Mouse (Mus musculus) megakaryocyte, embryonic 14.5 days (primary cell): ENCODE measurements around the gene Cdc42bpb. TPM values are rescaled to one million over a fixed set of nuclear protein-coding genes. Genes with fewer than 3 reads are reported as not detected.

Source experiments
- H3K27me3 ChIP-seq: replicated peaks from 2 replicates; pipeline ENCODE3; 2012; ENCODE audit warnings: inconsistent platforms
- H3K36me3 ChIP-seq: replicated peaks from 2 replicates; pipeline ENCODE3; 2012; ENCODE audit warnings: low read length, inconsistent platforms, mixed read lengths
- H3K4me1 ChIP-seq: 2 replicates; pipeline ENCODE4 v1.6.1; 2012; ENCODE audit warnings: inconsistent platforms
- H3K4me3 ChIP-seq: replicated peaks from 2 replicates; pipeline ENCODE3; 2012; ENCODE audit warnings: moderate library complexity, mild to moderate bottlenecking, inconsistent platforms
- H3K9me3 ChIP-seq: 2 replicates; pipeline ENCODE4 v1.6.1; 2012; ENCODE audit warnings: inconsistent platforms
- FLI1 ChIP-seq: IDR thresholded peaks from 2 replicates; pipeline ENCODE4 v1.6.1; 2012; ENCODE audit warnings: low read length, inconsistent platforms, mixed read lengths
- GATA1 ChIP-seq: IDR thresholded peaks from 3 replicates; pipeline ENCODE4 v1.6.1; 2012; ENCODE audit warnings: mixed read lengths, low read length, inconsistent platforms, borderline replicate concordance
- polyA plus RNA-seq: library from polyadenylated mRNA; stranded (reverse); fragments of >175 nt; gene quantifications from 2 replicates; pipeline ENCODE4 v1.2.3, GENCODE M21; 2012; ENCODE audit warnings: low replicate concordance; ENCODE audit not compliant: insufficient read depth

The Cdc42bpb gene
- polyA plus RNA-seq, 1 experiment, result 113 TPM

DNA sequence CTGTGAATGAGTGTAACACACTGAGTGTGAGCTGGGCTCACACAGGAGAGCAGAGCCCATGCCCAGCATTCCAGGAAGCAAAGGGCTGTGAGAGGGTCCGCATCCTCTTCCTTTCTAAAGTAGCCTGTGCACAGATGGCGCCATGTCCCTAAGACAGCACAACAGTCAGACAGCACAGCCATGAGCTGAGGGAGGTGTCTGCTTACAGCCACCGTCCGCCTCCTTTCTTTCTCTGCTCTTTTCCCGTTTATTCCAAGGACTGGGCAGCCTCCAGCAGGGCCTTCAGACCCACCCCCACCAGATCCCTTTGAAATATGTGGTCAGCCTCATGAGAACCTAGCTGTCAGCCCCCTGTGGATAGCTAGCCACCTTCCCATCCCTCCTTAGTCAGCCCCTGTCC lies 112.3 kb downstream of the Cdc42bpb start:
- Histone ChIP-seq H3K4me3 (no peak overlapping the region), H3K36me3 (peaks cover 82% of the 10 kb centered on the region), H3K27me3 (peaks cover 16% of the 10 kb centered on the region), H3K9me3 (no peaks in the 10 kb centered on the region), H3K4me1 (peaks cover 17% of the 10 kb centered on the region)
- TF ChIP-seq GATA1, result no peak
- no peak for TF ChIP-seq FLI1

DNA sequence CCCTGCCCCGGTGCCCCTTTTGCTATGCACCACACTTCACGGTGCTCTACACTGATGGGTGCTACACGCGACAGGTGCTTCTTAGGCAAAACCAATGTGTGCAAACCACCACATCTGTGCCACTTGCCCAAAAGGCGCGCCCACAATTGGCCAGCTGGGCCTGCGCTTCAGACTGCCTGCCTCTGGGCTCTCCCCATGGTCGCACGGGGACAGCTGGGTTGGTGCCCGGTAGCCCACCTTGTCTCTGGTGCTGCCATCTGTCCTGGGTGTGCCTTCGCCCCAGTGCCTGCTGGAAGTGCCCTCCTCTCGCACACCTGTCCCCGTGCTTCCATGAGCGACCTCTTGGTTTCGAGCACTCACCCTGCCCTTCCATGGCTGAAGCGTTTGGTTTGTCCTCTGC lies 113.9 kb downstream of the Cdc42bpb start:
- peaks cover 7% of the 10 kb centered on the region for H3K27me3 ChIP-seq
- peaks cover 10% of the 10 kb centered on the region for H3K4me1 ChIP-seq
- H3K4me3 ChIP-seq, result no peak overlapping the region
- no peaks in the 10 kb centered on the region for H3K9me3 ChIP-seq
- peaks cover 96% of the 10 kb centered on the region for H3K36me3 ChIP-seq
- TF ChIP-seq GATA1 (no peak), FLI1 (no peak)

DNA sequence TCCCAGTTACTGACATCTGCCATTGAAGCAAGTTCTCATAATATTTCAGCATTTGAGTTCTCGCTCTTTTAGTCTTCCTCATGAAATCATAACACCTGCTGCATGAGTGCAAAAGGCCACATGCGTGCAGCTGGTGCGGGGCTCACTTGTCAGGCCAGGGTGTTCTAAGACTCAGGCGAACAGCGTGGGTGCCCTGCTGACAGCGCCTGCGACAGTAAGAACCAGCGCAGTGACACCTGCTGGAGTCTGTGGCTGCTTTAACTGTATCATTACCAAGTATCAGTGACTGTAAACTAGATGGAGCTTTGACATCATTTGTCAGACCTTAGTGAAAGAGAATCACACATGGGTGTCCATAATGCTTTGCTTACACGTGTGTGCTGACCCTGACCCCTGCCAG lies 126.3 kb downstream of the Cdc42bpb start:
- Histone ChIP-seq H3K36me3 (peaks cover 98% of the 10 kb centered on the region), H3K27me3 (no peaks in the 10 kb centered on the region), H3K9me3 (no peaks in the 10 kb centered on the region), H3K4me3 (no peak overlapping the region), H3K4me1 (peaks cover 9% of the 10 kb centered on the region)
- TF ChIP-seq FLI1 (no peak), GATA1 (no peak)

DNA sequence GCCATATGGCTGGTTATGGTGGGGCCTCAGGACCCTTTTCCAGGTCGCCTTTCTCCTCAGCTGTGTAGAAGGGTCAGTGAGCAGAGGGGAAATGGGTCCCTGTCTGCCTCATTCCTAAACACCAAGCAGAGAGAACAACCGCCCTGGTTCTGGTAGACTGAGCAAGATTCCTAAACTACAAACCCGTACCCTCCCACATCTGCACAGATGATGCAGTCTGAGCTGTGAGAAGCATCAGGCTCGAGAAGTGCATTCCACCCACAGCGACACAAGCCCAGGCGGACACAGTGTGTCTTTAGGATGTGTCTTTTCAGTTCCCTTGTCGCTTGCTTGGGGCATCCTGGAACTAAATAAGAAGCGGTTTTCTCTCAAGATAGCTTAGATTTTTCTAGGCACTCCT lies 127.4 kb downstream of the Cdc42bpb start:
- no peaks in the 10 kb centered on the region for H3K9me3 ChIP-seq
- H3K27me3 ChIP-seq, result no peaks in the 10 kb centered on the region
- peaks cover 9% of the 10 kb centered on the region for H3K4me1 ChIP-seq
- H3K4me3 ChIP-seq, result no peak overlapping the region
- TF ChIP-seq FLI1 (no peak), GATA1 (no peak)
- peaks cover 98% of the 10 kb centered on the region for H3K36me3 ChIP-seq

DNA sequence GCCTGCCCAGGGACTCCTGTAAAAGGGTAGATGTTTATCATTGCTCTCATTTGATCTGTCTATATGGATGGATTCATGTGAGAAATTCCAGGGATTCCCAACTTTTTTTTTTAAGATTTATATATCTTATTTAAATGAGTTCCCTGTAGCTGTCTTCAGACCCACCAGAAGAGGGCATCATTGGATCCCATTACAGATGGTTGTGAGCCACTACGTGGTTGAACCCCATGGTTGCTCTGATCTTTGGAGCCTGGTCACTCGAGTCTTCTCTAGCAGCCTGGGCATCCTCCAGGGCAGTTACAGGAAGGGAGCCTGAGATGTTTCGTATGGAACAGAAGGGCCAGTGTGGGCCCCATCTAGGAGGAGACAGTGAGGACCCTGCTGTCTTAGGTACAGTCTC lies 128.4 kb downstream of the Cdc42bpb start:
- Histone ChIP-seq H3K4me1 (peaks cover 16% of the 10 kb centered on the region), H3K27me3 (no peaks in the 10 kb centered on the region), H3K36me3 (peaks cover 98% of the 10 kb centered on the region), H3K9me3 (no peaks in the 10 kb centered on the region), H3K4me3 (no peak overlapping the region)
- TF ChIP-seq FLI1 (no peak), GATA1 (no peak)

DNA sequence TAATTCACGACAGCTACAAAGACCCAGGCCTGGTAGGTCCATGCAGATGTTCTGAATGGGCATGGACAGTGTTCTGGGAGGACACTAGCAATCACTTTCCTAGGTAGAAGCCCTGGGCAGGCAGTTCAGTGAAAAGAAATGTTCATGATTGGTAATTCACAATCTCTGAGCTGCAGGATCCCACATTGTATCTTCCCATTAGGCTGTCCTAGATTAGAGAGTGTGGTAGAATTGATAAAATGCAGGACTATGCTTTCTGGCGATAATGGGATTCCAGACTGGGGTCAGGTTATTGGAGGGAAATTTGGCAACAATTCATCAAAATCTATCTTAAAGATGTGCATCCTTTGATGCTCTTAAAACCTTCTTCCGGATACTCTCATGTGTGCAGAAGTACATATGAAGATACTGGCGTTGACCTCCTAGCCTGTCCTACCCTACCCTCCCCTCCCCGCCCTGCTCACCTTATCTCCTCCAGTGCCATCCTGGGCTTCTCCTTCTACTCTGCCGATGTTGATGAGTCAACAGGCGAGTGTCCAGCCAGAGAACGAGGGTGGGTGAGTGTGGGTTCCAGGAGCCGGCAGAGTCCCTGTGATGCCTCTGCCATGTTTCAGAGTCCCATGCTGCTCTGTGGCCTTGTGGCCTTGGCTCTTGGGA lies 130.6 kb downstream of the Cdc42bpb start:
- peaks cover 99% of the 10 kb centered on the region for H3K36me3 ChIP-seq
- no peak for TF ChIP-seq GATA1
- no peak for TF ChIP-seq FLI1
- peaks cover 15% of the 10 kb centered on the region for H3K4me1 ChIP-seq
- H3K9me3 ChIP-seq, result no peaks in the 10 kb centered on the region
- no peaks in the 10 kb centered on the region for H3K27me3 ChIP-seq
- no peak overlapping the region for H3K4me3 ChIP-seq

DNA sequence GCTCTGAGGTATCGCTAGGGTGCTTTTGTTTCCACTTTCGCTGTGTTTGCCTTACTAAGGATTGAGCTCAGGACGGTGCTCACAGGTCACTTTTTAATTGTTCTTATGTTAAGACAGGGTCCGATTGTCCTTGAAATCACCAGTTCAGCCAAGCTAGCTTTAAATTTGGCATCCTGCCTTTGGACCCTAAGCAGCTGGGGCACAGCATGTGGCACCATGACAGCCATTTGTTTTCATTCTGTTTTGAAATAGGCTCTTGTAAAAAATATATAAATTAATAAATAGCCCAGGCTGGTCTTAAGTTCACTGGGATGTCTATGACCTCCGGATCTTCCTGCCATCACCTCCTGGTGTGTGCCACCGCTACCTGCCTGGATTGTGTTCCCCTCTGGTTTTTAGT lies 132.4 kb downstream of the Cdc42bpb start:
- no peak for TF ChIP-seq GATA1
- no peak for TF ChIP-seq FLI1
- Histone ChIP-seq H3K4me3 (no peak overlapping the region), H3K27me3 (no peaks in the 10 kb centered on the region)

DNA sequence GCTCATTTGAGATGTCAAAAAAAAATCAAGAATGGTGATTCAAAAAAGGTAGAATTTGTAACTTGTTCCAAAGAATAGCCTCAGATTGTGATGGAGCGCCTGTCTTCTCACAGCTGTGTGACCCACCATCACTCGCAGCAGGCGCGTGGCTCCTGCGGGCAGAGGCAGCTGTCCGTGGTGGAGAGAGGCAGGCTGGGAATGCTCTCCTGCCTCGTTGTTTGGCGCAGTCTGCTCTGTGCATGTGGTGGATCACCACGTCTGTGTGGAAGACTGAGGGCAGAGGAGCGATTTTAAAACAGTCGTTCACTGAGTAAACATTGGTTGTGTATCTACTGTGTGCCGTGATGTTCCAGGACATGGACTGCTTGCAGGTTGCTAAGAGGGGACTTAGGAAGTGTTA lies 133.8 kb downstream of the Cdc42bpb start:
- no peaks in the 10 kb centered on the region for H3K9me3 ChIP-seq
- H3K4me3 ChIP-seq, result no peak overlapping the region
- peaks cover 15% of the 10 kb centered on the region for H3K4me1 ChIP-seq
- no peaks in the 10 kb centered on the region for H3K27me3 ChIP-seq
- TF ChIP-seq GATA1 (no peak), FLI1 (no peak)
- H3K36me3 ChIP-seq, result peaks cover 98% of the 10 kb centered on the region

More for the DNA sequence above, 132.4 kb downstream of the Cdc42bpb start:
- Histone ChIP-seq H3K36me3 (peaks cover 98% of the 10 kb centered on the region), H3K4me1 (peaks cover 12% of the 10 kb centered on the region), H3K9me3 (no peaks in the 10 kb centered on the region)

Other genes starting within 250 kb of the Cdc42bpb start
- 5.1 and 13.4 TPM in 2 replicates for gene Traf3, start 211.3 kb downstream of the Cdc42bpb start, polyA plus RNA-seq
- gene 4930595D18Rik, start 193.2 kb downstream of the Cdc42bpb start, polyA plus RNA-seq, result not detected in 2 replicates
- 2.9 TPM in 2 replicates for gene Amn, start 106.6 kb downstream of the Cdc42bpb start, polyA plus RNA-seq
- gene Lbhd2, start 29.1 kb upstream of the Cdc42bpb start, polyA plus RNA-seq, result not detected in 2 replicates
- gene Exoc3l4, start 39.3 kb upstream of the Cdc42bpb start, polyA plus RNA-seq, result 38.6 and 61.4 TPM in 2 replicates
- gene Tnfaip2, start 64.8 kb upstream of the Cdc42bpb start, polyA plus RNA-seq, result 1.1 and 11.3 TPM in 2 replicates
- gene Gm266, start 108.1 kb upstream of the Cdc42bpb start, polyA plus RNA-seq, result 0.22 TPM in 1 of 2 replicates, not detected in the other
- gene Eif5, start 160.3 kb upstream of the Cdc42bpb start, polyA plus RNA-seq, result 17.8 and 28.5 TPM in 2 replicates
- gene Mark3, start 196.8 kb upstream of the Cdc42bpb start, polyA plus RNA-seq, result 4.4 and 8.2 TPM in 2 replicates